Mouse (Mus musculus) hindbrain, embryonic 10.5 days (tissue): ENCODE data around the gene Dse. TPM values are rescaled to one million over a fixed set of nuclear protein-coding genes. Genes with fewer than 3 reads are reported as not detected.
"Not testable (repeated sequence)": the region's sequence is repeated elsewhere in the genome, so short reads cannot be mapped to it uniquely, and the experiment has no call there.

Experiments used
- DNase-seq: peaks from one replicate; pipeline ENCODE4 v3.0.0-alpha.2; 2017; ENCODE audit warnings: low spot score
- H3K27ac ChIP-seq: fragments of 300-500 bp; sonication (generic); 2 replicates; pipeline ENCODE4 v1.5.1; 2016; ENCODE audit warnings: mild to moderate bottlenecking, moderate library complexity
- H3K27me3 ChIP-seq: fragments of 300-500 bp; sonication (generic); 2 replicates; pipeline ENCODE4 v1.6.1; 2016; ENCODE audit warnings: mild to moderate bottlenecking; ENCODE audit not compliant: poor library complexity, insufficient read depth, severe bottlenecking
- H3K36me3 ChIP-seq: fragments of 300-500 bp; sonication (generic); 2 replicates; pipeline ENCODE4 v1.6.1; 2016; ENCODE audit warnings: mild to moderate bottlenecking, moderate library complexity
- H3K4me1 ChIP-seq: fragments of 300-500 bp; sonication (generic); replicated peaks from 2 replicates; pipeline ENCODE4 v1.6.1; 2016; ENCODE audit warnings: mild to moderate bottlenecking
- H3K4me3 ChIP-seq: fragments of 300-500 bp; sonication (generic); 2 replicates; pipeline ENCODE4 v1.5.1; 2016; ENCODE audit warnings: mild to moderate bottlenecking, moderate library complexity
- H3K9me3 ChIP-seq: fragments of 300-500 bp; sonication (generic); 2 replicates; pipeline ENCODE4 v1.6.1; 2016; ENCODE audit warnings: mild to moderate bottlenecking, moderate library complexity
- WGBS: fragments of 180-500 bp; shearing (Covaris S2); methylation state at CpG from one replicate; pipeline ENCODE4 v1.1.7; 2016; 5-methylcytosine and 5-hydroxymethylcytosine counted together
- polyA plus RNA-seq: library from polyadenylated mRNA; unstranded; fragments of >200 nt; fragmentation: Nextera tagmentation; extraction: Ambion mirVana; gene quantifications from 2 replicates; pipeline ENCODE4 v1.2.1, GENCODE M21; 2016

The Dse gene
- 18.4 and 25.1 TPM in 2 replicates for polyA plus RNA-seq

DNA sequence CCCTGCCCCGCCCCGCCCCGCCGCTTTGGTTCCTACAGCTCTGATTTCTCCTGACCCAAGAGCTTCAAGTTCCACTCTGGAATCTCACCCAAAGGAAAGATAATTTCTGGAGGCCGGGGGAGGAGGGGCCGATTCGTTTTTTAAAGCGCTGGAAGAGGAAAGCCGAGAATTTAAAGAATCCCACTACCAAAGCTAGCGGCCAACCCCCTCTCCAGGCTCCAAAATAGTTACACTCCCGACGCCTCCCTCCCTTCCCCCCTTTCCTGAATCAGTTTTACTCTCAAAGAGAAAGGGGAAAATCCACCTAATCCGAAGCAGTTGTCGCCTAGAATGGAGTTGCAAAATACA, at the start of gene Dse:
Gene Dse (minus strand): TSS at position 213 of the 348 bp plus-strand sequence.
- Histone ChIP-seq H3K27ac (peak within 1 kb of the TSS; percentile 96), H3K9me3 (no peaks in the 10 kb centered on the region), H3K4me1 (peaks cover 7% of the 10 kb centered on the region; the same call in 1 of the 2 replicates), H3K36me3 (no peaks in the 10 kb centered on the region), H3K4me3 (peak within 1 kb of the TSS; percentile 87), H3K27me3 (no peaks in the 10 kb centered on the region)
- under 1% methylated on average over 14 of the region's 14 CpGs for WGBS
- no peak for DNase-seq

DNA sequence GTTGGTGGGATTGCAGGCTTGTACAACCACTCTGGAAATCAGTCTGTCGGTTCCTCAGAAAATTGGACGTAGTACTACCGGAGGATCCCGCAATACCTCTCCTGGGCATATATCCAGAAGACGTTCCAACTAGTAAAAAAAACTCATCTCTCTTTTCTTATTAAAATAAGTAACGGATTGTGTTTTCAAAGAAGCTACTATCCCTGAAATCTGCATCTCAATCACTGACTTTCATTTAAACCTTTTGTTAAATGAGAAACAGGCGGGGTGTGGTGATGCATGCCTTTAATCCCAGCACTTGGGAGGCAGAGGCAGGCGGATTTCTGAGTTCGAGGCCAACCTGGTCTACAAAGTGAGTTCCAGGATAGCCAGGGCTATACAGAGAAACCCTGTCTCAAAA, 45.3 kb upstream of the Dse start:
- not testable (repeated sequence) for H3K27ac ChIP-seq, H3K4me3 ChIP-seq, DNase-seq, H3K27me3 ChIP-seq, H3K36me3 ChIP-seq, H3K4me1 ChIP-seq, H3K9me3 ChIP-seq
- 93% methylated on average over 9 of the region's 9 CpGs for WGBS

DNA sequence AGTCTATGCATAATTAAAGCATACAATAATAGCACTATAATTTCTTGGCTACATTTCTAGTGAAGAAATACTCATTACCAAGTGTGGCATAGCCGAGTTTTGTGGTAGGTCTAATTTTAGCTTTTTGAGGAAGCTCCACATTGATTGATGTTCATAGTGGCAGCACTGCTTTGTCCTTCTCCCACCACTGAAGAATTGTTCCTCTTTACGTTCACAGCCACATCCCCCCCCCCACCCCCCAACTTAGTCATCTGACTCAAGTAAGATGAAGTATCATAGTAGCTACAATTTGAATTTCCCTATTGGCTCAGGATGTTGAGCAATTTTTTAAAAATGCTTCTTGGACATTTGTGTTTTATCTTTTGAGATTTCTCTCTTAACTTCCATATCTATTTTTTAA, 42.1 kb upstream of the Dse start:
- Histone ChIP-seq H3K27me3 (no peaks in the 10 kb centered on the region), H3K4me3 (no peak overlapping the region), H3K27ac (no peak overlapping the region), H3K36me3 (no peaks in the 10 kb centered on the region), H3K9me3 (no peaks in the 10 kb centered on the region), H3K4me1 (peaks cover 12% of the 10 kb centered on the region)
- DNase-seq, result no peak
- WGBS, result 65% methylated on average over 2 of the region's 2 CpGs

DNA sequence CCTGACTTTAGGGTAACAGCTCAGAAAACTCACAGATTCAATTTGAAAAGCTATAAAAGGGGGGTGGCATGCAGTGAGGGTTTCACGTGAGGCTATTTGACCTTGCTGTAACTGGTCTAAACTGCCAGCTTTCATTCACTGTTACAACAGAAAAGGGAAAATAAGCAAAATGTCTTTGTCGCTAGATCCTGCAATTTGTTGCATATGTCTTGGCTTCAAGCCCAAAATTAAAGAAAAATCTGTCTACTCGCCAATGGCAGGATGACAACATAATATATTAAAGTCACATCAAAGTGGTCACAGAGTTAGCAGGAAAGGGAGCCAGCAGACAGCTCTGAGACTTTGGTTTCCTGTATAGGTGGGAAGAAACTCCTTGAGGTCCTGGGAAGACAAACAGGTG, 40.2 kb upstream of the Dse start:
- DNase-seq, result no peak
- Histone ChIP-seq H3K27me3 (no peaks in the 10 kb centered on the region), H3K36me3 (no peaks in the 10 kb centered on the region), H3K4me1 (peaks cover 12% of the 10 kb centered on the region), H3K27ac (0 out of 2 replicates have a peak overlapping the region, but pooled peaks have one; percentile 62), H3K9me3 (no peaks in the 10 kb centered on the region), H3K4me3 (no peak overlapping the region)
- WGBS, result 53% methylated on average over 3 of the region's 3 CpGs

DNA sequence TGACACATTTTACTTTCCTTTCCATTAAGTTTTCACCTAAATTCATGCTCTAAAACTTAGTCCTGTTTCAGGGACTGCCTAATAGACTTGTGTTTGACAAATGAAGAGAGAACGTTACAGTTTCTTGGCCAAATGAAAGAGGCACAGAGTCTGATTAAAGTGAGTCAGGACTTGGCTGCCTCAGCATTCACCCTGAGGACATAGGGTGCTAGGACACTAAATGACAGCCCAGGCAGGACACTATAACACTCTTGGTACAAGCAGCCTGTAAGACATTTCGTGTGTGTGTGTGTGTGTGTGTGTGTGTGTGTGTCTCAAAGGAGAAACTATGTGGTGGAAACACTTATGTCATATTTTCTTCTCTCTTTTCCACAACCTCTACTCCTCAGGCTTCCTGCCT, 38.6 kb upstream of the Dse start:
- DNase-seq, result no peak
- H3K36me3 ChIP-seq, result no peaks in the 10 kb centered on the region
- WGBS, result 84% methylated on average over 2 of the region's 2 CpGs
- H3K4me1 ChIP-seq, result peaks cover 12% of the 10 kb centered on the region
- H3K27me3 ChIP-seq, result no peaks in the 10 kb centered on the region
- no peak overlapping the region for H3K4me3 ChIP-seq
- H3K9me3 ChIP-seq, result no peaks in the 10 kb centered on the region
- H3K27ac ChIP-seq, result no peak overlapping the region

DNA sequence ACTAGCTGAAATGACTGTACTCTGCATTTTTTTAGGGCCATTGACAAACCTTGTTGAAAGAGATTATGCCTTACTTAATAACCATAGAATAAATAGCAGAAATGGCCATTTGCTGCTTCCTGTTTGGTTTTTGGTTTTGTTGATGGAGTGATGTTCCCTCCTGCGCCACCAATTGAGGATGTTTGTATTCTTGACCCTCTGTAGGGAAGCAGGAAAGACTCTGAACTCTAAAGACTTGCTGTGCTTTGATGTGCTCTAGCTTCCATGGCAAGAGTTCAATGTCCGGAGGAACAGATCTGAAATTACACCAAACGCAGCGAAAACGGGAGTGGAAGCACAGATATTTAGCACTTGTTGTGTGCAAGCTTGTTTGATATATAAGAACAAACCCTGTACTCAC, 37.2 kb upstream of the Dse start:
- WGBS, result 73% methylated on average over 5 of the region's 5 CpGs
- H3K9me3 ChIP-seq, result no peaks in the 10 kb centered on the region
- H3K4me3 ChIP-seq, result no peak overlapping the region
- H3K4me1 ChIP-seq, result peaks cover 12% of the 10 kb centered on the region
- H3K27me3 ChIP-seq, result no peaks in the 10 kb centered on the region
- DNase-seq, result no peak
- H3K36me3 ChIP-seq, result no peaks in the 10 kb centered on the region
- H3K27ac ChIP-seq, result no peak overlapping the region

DNA sequence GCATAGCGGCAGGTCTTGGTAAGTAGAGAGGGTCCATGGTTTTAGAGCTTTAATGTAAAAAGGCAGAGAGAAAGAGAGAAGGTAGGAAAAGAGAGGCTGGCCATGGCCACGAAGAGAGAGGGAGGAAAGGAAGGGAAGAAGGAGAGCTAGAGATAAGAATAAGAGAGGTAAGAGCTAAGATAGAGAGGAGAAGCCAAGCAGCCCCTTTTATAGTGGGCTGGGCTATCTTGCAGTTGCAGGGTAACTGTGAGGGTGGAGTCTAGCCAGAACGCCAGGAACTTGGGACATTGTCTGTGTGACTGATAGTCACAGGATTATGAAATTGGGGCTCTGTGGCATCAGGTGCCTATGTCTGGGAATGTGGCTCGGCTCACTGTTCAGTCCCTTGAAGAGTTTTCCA, 31.0 kb upstream of the Dse start:
- DNase-seq, result no peak
- peaks cover 12% of the 10 kb centered on the region; the same call in 1 of the 2 replicates for H3K4me1 ChIP-seq
- H3K9me3 ChIP-seq, result no peaks in the 10 kb centered on the region
- H3K36me3 ChIP-seq, result no peaks in the 10 kb centered on the region
- H3K27me3 ChIP-seq, result no peaks in the 10 kb centered on the region
- H3K27ac ChIP-seq, result no peak overlapping the region
- H3K4me3 ChIP-seq, result no peak overlapping the region
- 80% methylated on average over 4 of the region's 4 CpGs for WGBS

DNA sequence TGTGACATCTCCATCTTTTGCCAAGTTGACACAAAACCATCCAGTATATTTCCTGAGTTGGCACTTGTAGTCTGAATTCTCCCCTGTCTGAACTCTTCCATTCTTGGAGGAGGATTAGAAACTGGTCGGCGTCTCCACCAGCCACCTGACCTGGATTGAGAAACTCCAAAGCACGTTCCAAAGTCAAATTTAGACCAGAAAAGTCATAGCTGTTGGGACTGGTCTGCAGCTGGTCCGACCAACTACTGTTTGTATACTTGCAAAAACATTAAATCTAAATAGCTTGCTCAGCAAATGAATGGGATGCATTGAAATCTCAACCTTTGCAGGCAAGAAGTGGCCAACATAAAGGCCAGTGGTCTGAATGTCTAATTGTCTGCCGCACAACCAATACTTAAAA, 29.1 kb upstream of the Dse start:
- DNase-seq, result no peak
- WGBS, result 83% methylated on average over 5 of the region's 5 CpGs
- no peak overlapping the region for H3K4me3 ChIP-seq
- H3K9me3 ChIP-seq, result no peaks in the 10 kb centered on the region
- no peak overlapping the region for H3K27ac ChIP-seq
- no peaks in the 10 kb centered on the region for H3K27me3 ChIP-seq
- peaks cover 12% of the 10 kb centered on the region; the same call in 1 of the 2 replicates for H3K4me1 ChIP-seq
- H3K36me3 ChIP-seq, result no peaks in the 10 kb centered on the region

DNA sequence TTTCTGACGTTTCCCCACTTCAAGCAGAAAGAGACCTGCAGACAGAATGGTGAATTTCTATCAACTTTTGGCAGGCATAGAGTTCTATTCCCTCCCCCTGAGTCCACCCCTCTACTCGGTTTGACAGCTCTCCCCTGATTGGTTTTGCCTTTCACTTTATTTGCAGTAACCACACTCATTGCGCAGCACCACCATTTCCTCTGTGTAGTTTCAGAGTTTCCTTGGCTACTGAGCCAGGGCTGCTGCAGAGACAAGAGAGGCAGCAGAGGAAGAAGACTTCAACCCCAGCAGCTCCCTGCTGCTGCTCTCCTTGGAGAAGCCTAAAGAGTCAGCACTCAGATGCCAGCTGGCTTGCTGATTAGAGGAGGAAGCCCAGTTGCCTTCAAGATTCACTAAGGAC, 27.9 kb upstream of the Dse start:
- no peak for DNase-seq
- 33% methylated on average over 3 of the region's 3 CpGs for WGBS
- no peak overlapping the region for H3K4me3 ChIP-seq

DNA sequence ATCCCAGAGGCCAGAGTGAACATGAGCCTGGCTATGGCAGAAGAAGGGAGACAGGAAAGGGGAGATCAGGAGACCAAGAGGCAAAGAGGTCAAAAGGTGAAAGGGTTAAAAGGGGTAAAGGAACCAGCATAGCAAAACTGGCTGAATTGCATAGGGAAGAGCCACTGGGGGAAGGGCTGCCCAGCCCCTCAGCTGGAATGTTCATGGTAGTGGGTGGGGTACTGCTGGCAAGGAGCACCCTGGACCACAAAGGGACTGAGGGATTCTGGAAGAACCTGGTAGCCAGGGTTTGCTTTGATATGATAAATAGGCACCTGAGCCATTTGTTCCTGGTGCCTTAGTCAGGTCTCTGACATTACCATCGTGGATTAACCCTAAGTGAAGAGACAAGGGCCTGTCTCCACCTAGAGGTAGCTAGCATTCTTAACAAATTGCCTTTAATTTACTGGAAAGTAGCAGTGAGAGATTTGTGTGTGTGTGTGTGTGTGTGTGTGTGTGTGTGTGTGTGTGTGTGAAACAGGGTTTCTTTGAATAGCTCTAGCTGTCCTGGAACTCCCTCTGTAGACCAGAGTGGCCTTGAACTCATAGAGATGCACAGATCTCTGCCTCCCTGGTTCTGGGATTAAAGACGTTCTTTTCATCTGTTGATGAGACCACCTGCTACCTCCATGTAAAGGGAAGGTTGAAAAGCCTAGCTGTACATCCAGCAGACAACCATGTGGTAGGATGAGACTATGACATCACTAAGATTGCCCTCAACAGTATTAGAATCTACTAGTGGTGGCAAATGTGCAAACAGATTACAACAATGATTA, 26.6 kb upstream of the Dse start:
- no peak for DNase-seq
- no peaks in the 10 kb centered on the region for H3K36me3 ChIP-seq
- 21% methylated on average over 2 of the region's 2 CpGs for WGBS
- peaks cover 12% of the 10 kb centered on the region; the same call in 1 of the 2 replicates for H3K4me1 ChIP-seq
- H3K27ac ChIP-seq, result no peak overlapping the region
- no peak overlapping the region for H3K4me3 ChIP-seq
- H3K27me3 ChIP-seq, result no peaks in the 10 kb centered on the region
- H3K9me3 ChIP-seq, result no peaks in the 10 kb centered on the region

More for the DNA sequence above, 27.9 kb upstream of the Dse start:
- Histone ChIP-seq H3K9me3 (no peaks in the 10 kb centered on the region), H3K27me3 (no peaks in the 10 kb centered on the region), H3K27ac (no peak overlapping the region), H3K4me1 (peaks cover 12% of the 10 kb centered on the region; the same call in 1 of the 2 replicates), H3K36me3 (no peaks in the 10 kb centered on the region)

DNA sequence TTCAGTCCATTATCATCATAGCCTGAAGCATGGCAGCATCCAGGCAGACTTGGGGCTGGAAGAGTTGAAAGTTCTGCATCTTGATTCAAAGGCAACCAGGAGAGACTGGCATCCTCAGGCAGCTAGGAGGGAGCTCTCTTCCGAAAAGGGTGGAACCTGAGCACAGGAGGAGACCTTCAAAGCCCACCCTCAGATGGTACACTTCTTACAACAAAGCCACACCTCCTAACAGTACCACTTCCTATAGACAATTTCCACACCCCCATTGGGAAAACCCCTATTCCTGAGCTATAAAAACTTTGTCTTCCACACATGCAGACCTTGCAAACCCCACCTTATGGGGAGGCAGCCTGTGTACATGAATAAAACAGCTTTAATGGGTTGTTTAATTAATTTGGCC, 25.9 kb upstream of the Dse start:
- 81% methylated on average over 1 of the region's 1 CpGs for WGBS
- H3K4me1 ChIP-seq, result peaks cover 12% of the 10 kb centered on the region; the same call in 1 of the 2 replicates
- no peak overlapping the region for H3K4me3 ChIP-seq
- H3K9me3 ChIP-seq, result no peaks in the 10 kb centered on the region
- H3K36me3 ChIP-seq, result no peaks in the 10 kb centered on the region
- H3K27ac ChIP-seq, result no peak overlapping the region
- no peaks in the 10 kb centered on the region for H3K27me3 ChIP-seq
- DNase-seq, result no peak

DNA sequence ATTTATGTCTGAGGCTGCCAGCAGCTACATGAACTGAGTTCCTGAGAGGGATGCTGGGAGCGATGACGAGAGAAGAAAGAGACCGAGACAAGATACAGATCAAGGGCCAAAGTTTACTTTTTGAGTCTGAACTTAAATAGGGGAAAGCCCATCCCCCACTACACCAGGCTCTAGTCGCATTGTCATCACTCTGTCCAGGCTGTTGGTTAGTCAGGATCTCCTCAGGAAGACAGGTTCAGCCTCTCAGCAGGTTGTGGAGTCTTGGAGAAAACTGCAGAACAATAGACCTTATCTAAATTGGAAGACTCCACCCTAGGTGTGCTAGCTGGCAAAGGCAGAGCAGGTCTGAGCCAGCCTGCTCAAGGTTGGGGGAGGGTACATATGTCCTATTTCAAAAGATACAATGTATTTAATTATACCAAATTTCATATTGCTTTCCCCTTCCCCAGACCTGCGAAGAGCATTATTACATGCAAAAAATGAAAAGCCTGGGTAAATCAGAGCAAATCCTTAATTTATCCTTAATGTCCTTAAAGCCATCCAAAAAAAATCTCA, 22.7 kb upstream of the Dse start:
- Histone ChIP-seq H3K27ac (no peak overlapping the region), H3K36me3 (no peaks in the 10 kb centered on the region), H3K27me3 (no peaks in the 10 kb centered on the region), H3K4me1 (peaks cover 8% of the 10 kb centered on the region; the same call in 1 of the 2 replicates), H3K4me3 (no peak overlapping the region), H3K9me3 (no peaks in the 10 kb centered on the region)
- no peak for DNase-seq
- WGBS, result 33% methylated on average over 5 of the region's 5 CpGs

DNA sequence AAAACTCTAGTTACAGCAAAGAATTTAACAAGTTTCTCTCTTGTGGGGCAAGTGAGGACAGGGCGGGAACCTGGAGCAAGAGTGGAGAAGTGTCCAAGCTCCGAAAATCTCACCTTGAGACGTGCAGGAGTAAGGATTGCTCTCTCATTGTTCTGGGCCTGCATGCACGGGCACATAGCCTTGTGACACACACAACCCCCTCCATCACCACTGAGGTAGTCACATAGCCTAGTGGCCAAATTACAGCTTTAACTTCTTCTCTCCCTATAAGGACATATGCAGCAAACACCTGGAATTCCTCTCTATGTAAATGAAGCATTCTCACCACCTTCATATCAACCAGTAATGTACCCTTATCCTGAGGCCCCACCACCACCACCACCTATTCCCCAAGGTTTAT, 22.0 kb upstream of the Dse start:
- no peaks in the 10 kb centered on the region for H3K36me3 ChIP-seq
- no peak overlapping the region for H3K4me3 ChIP-seq
- WGBS, result 77% methylated on average over 4 of the region's 4 CpGs
- H3K9me3 ChIP-seq, result no peaks in the 10 kb centered on the region
- H3K27ac ChIP-seq, result no peak overlapping the region
- no peak for DNase-seq
- H3K27me3 ChIP-seq, result no peaks in the 10 kb centered on the region
- H3K4me1 ChIP-seq, result peaks cover 7% of the 10 kb centered on the region; the same call in 1 of the 2 replicates
